Mouse (Mus musculus) liver, embryonic 11.5 days (tissue): ENCODE data around the gene Clcn5. TPM values are rescaled to one million over a fixed set of nuclear protein-coding genes. Genes with fewer than 3 reads are reported as not detected.

ENCODE experiments used
- ATAC-seq: fragments of 200-750 bp; cut with Nextera tagmentation; replicated peaks from 2 replicates; pipeline ENCODE4 v1.8.0; 2017; ENCODE audit warnings: moderate number of reproducible peaks, mild to moderate bottlenecking, moderate TSS enrichment, moderate library complexity; ENCODE audit not compliant: low FRiP score
- DNase-seq: peaks from one replicate; pipeline ENCODE4 v3.0.0-alpha.2; 2017; ENCODE audit warnings: low spot score
- H3K27ac ChIP-seq: fragments of 300-500 bp; sonication (generic); 2 replicates; pipeline ENCODE4 v1.5.1; 2014; ENCODE audit warnings: mild to moderate bottlenecking, low read depth, low read length, control low read depth
- H3K27me3 ChIP-seq: fragments of 300-500 bp; sonication (generic); replicated peaks from 2 replicates; pipeline ENCODE4 v1.6.1; 2014; ENCODE audit warnings: low read length, mixed read lengths; ENCODE audit not compliant: control insufficient read depth, insufficient read depth
- H3K36me3 ChIP-seq: fragments of 300-500 bp; sonication (generic); 2 replicates; pipeline ENCODE4 v1.6.1; 2014; ENCODE audit warnings: mild to moderate bottlenecking, low read length, moderate library complexity, mixed read lengths; ENCODE audit not compliant: control insufficient read depth, insufficient read depth
- H3K4me1 ChIP-seq: fragments of 300-500 bp; sonication (generic); replicated peaks from 2 replicates; pipeline ENCODE4 v1.6.1; 2014; ENCODE audit warnings: low read length, mixed read lengths; ENCODE audit not compliant: control insufficient read depth, insufficient read depth
- H3K4me2 ChIP-seq: fragments of 300-500 bp; sonication (generic); 2 replicates; pipeline ENCODE4 v1.6.1; 2014; ENCODE audit warnings: mild to moderate bottlenecking, control low read depth, moderate library complexity
- H3K4me3 ChIP-seq: fragments of 300-500 bp; sonication (generic); 2 replicates; pipeline ENCODE4 v1.5.1; 2014; ENCODE audit warnings: low read depth, low read length, control low read depth
- H3K9ac ChIP-seq: fragments of 300-500 bp; sonication (generic); 2 replicates; pipeline ENCODE4 v1.6.1; 2014; ENCODE audit warnings: low read depth, low read length, control low read depth
- H3K9me3 ChIP-seq: fragments of 300-500 bp; sonication (generic); 2 replicates; pipeline ENCODE4 v1.6.1; 2016; ENCODE audit warnings: low read length, inconsistent platforms, mixed read lengths; ENCODE audit not compliant: control insufficient read depth
- WGBS: fragments of 180-500 bp; shearing (Covaris S2); extraction: QIAGEN DNeasy Blood & Tissue Kit; methylation state at CpG from one replicate; pipeline ENCODE4 v1.1.7; 2014; 5-methylcytosine and 5-hydroxymethylcytosine counted together
- polyA plus RNA-seq: library from polyadenylated mRNA; unstranded; fragments of >200 nt; fragmentation: Nextera tagmentation; extraction: Ambion mirVana; gene quantifications from 2 replicates; pipeline ENCODE4 v1.2.1, GENCODE M21; 2014

Clcn5 gene
- polyA plus RNA-seq, 1 experiment from 2014 or later: 11.3 TPM

- Histone ChIP-seq H3K4me1 (no peaks in the 10 kb centered on the region), H3K27me3 (no peaks in the 10 kb centered on the region), H3K36me3 (no peaks in the 10 kb centered on the region), H3K27ac (no peak overlapping the region), H3K9me3 (no peaks in the 10 kb centered on the region), H3K9ac (no peak overlapping the region), H3K4me3 (no peak overlapping the region), H3K4me2 (no peak overlapping the region)
- WGBS: 76% methylated on average over 5 of the region's 5 CpGs
- ATAC-seq (no peak), DNase-seq (no peak)
Measured at GRCm38 (mm10) chrX:7260400-7261113, 58.6 kb downstream of the Clcn5 start.

- no peaks in the 10 kb centered on the region for H3K9me3 ChIP-seq
- no peak overlapping the region for H3K4me3 ChIP-seq
- H3K27ac ChIP-seq: no peak overlapping the region
- H3K36me3 ChIP-seq: no peaks in the 10 kb centered on the region
- no peak overlapping the region for H3K9ac ChIP-seq
- no peaks in the 10 kb centered on the region for H3K27me3 ChIP-seq
- no peak for DNase-seq
- WGBS: 72% methylated on average over 3 of the region's 3 CpGs
- no peaks in the 10 kb centered on the region for H3K4me1 ChIP-seq
- no peak overlapping the region for H3K4me2 ChIP-seq
- ATAC-seq: no peak
Measured at GRCm38 (mm10) chrX:7259718-7260117, 59.4 kb downstream of the Clcn5 start.

- DNase-seq: no peak
- Histone ChIP-seq H3K27me3 (no peaks in the 10 kb centered on the region), H3K4me3 (no peak overlapping the region), H3K9ac (no peak overlapping the region), H3K36me3 (no peaks in the 10 kb centered on the region), H3K9me3 (no peaks in the 10 kb centered on the region), H3K27ac (no peak overlapping the region), H3K4me2 (no peak overlapping the region), H3K4me1 (no peaks in the 10 kb centered on the region)
- no peak for ATAC-seq
- 73% methylated on average over 3 of the region's 3 CpGs for WGBS
Measured at GRCm38 (mm10) chrX:7256022-7256421, 63.1 kb downstream of the Clcn5 start.

DNA sequence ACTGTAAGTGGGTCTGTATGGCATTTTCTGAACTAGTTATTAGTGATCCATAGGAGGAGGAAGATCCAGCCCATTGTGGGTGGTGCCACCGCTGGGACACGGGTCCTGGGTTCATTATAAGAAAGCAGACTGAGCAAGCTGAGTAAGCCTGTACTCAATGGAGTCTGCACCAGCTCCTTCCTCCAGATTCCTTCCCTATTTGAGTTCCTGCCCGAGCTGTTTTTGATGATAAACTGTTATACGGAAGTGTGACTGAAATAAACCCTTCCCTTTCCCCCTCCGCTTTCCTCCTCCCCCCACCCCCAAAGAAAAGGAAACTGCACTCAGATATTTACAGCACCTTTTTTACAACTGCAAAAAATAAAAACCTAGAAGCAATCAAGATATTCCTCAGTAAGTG is 115.1 kb downstream of the Clcn5 start:
- no peak overlapping the region for H3K4me2 ChIP-seq
- no peak overlapping the region for H3K27ac ChIP-seq
- no peak overlapping the region for H3K9ac ChIP-seq
- no peak for DNase-seq
- no peaks in the 10 kb centered on the region for H3K4me1 ChIP-seq
- ATAC-seq: no peak
- no peaks in the 10 kb centered on the region for H3K27me3 ChIP-seq
- H3K4me3 ChIP-seq: no peak overlapping the region
- no peaks in the 10 kb centered on the region for H3K9me3 ChIP-seq
- H3K36me3 ChIP-seq: no peaks in the 10 kb centered on the region
- WGBS: 44% methylated on average over 5 of the region's 5 CpGs

GRCm38 (mm10) chrX:7203535-7203934 is 115.6 kb downstream of the Clcn5 start:
- ATAC-seq: no peak
- WGBS: 77% methylated on average over 3 of the region's 3 CpGs
- Histone ChIP-seq H3K9ac (no peak overlapping the region), H3K27ac (no peak overlapping the region), H3K27me3 (no peaks in the 10 kb centered on the region), H3K9me3 (no peaks in the 10 kb centered on the region), H3K36me3 (no peaks in the 10 kb centered on the region), H3K4me3 (no peak overlapping the region), H3K4me2 (no peak overlapping the region), H3K4me1 (no peaks in the 10 kb centered on the region)
- DNase-seq: no peak

DNA sequence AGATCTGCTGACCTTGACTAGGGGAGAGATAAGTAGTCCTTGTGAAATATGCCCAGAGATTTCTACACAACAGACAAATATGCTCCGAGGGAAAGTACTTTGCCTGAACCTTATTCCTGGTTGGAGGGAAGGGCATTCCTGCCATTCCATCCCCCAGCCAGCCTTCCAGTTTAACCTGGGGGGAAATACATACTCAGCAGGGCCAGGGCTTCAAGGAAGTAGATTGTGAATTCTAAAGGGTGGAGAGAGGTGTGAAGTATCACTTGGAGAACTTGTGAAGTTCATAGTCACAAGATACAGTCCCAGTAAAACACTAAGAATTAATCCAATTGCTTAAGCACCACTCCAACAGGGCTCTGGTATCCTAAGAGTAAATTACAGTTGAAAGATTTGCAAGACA is 121.3 kb downstream of the Clcn5 start:
- 50% methylated on average over 1 of the region's 1 CpGs for WGBS
- ATAC-seq: no peak

DNA sequence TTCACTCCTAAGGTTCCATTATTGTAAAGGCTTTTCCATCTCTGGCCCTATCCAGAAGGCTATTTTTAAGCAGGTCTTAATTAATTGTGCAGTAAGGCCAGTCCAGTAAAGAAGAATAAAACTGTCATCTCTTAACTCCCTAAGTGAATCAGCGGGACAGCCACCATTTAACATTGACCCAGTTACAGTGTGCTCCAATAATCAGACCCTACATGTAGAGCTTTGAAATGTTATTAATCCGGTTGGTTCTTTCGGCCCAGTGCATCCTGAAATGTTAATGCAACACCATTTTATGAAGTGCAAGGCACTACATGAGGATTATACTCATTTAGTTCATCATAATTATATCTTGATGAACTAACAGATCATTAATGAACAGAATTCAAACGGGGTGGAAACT is 128.3 kb downstream of the Clcn5 start:
- Histone ChIP-seq H3K27me3 (no peaks in the 10 kb centered on the region), H3K9me3 (no peaks in the 10 kb centered on the region), H3K4me2 (no peak overlapping the region), H3K4me3 (no peak overlapping the region), H3K27ac (no peak overlapping the region), H3K9ac (no peak overlapping the region), H3K36me3 (no peaks in the 10 kb centered on the region), H3K4me1 (no peaks in the 10 kb centered on the region)
- DNase-seq (no peak), ATAC-seq (no peak)
- 87% methylated on average over 4 of the region's 4 CpGs for WGBS

More for the DNA sequence above, 121.3 kb downstream of the Clcn5 start:
- Histone ChIP-seq H3K27ac (no peak overlapping the region), H3K9me3 (no peaks in the 10 kb centered on the region), H3K4me1 (no peaks in the 10 kb centered on the region), H3K4me2 (no peak overlapping the region), H3K27me3 (no peaks in the 10 kb centered on the region), H3K36me3 (no peaks in the 10 kb centered on the region), H3K4me3 (no peak overlapping the region), H3K9ac (no peak overlapping the region)
- no peak for DNase-seq

DNA sequence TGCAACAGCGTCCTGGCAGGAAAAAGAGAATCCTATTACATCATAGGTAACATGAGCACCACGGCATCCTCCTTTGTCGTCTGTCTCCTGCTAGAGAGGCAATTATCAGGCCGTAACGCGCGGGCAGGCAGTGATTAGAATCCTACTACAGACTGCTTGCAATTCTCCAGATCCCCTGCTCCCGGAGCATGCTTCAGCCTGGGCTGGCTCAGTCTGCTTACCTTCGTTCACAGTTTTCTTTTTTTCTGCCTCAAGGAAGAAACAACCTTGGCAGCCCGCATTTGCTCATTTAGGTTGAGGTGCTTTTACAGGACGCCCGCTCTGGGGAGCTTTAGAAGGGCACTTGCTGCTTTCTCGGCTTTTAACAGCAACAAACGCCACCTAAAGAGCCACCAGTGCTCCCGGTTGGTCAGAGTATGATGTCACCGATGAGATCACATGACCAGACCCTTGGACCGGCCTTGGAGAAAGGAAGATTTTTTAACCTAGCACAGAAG is 130.8 kb downstream of the Clcn5 start:
- Histone ChIP-seq H3K36me3 (no peaks in the 10 kb centered on the region), H3K27me3 (no peaks in the 10 kb centered on the region), H3K9me3 (no peaks in the 10 kb centered on the region), H3K4me2 (peak overlapping the region; percentile 57), H3K4me1 (no peaks in the 10 kb centered on the region), H3K27ac (peak overlapping the region; percentile 25; the same call in 1 of the 2 replicates), H3K9ac (no peak overlapping the region), H3K4me3 (peak overlapping the region; percentile 38)
- WGBS: 17% methylated on average over 17 of the region's 17 CpGs
- DNase-seq (peak; percentile 35), ATAC-seq (0 out of 2 replicates have a peak, but pooled peaks have one; percentile 41)
